Comparison of ENCODE assay signal across 23 mouse cellular contexts in the genomic region with DNA sequence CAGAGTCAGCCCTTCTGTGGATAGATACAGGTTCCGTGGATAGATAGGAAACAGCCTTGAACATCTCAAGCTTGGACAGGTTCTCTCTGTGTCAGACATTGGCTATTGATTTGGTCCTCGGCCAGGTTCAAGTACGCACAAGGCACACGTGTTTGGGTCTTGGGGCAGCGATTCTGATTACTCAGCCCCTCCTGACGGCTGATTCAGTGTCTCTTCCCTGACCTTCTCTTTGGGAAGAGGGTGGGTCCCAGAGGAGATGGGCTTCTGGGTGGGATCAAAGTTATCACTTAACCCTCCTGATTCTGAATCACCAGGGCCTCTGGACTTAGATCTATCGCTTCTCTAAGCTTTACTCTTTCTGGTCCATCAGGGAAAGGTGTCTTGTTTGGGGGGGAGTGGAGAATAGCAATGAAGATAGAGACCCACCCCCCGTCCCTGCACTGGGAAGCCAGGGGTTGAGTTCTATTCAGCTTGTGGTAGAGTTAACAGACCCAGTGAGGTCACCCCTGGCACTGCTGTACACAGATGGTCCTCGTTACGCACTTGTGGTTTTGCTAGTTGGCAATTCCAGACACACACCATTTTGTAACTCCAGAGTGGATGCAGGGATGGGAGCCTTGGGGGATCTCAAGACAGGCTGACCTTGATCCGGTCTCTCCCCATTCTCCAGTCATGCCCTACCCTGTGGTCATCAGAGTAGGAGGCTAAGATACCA. TPM values are rescaled to one million over a fixed set of nuclear protein-coding genes. Genes with fewer than 3 reads are reported as not detected.
DNase-seq lines count a peak whose midpoint lies in the region; ATAC-seq lines count a peak whose summit lies in the region.
"Had no signal": no experiment of that assay in that cellular context is flagged by ENCODE, and none has a peak within 500 bp of the region (broad histone marks: within the 10 kb centered on the region; RNA-seq: fewer than 3 reads in every experiment).

No protein-coding gene starts in this region.

- no peak overlapping the region for H3K4me3 ChIP-seq in heart, embryonic 12.5 days
- H3K4me3 ChIP-seq: embryonic facial prominence, embryonic 12.5 days; forebrain, embryonic 12.5 days; hindbrain, embryonic 10.5 days; layer of hippocampus, adult 2 months; midbrain, embryonic 15.5 days; neural tube, embryonic 15.5 days had no signal

- H3K9me3 ChIP-seq in heart, embryonic 12.5 days (replicated peaks), result no peaks in the 10 kb centered on the region
- H3K9me3 ChIP-seq: embryonic facial prominence, embryonic 12.5 days; forebrain, embryonic 12.5 days; hindbrain, embryonic 10.5 days; midbrain, embryonic 15.5 days; neural tube, embryonic 15.5 days had no signal

- no peaks in the 10 kb centered on the region for H3K4me1 ChIP-seq in heart, embryonic 12.5 days (replicated peaks)
- H3K4me1 ChIP-seq: forebrain, embryonic 12.5 days; hindbrain, embryonic 10.5 days; midbrain, embryonic 15.5 days; neural tube, embryonic 15.5 days had no signal

- no peak overlapping the region for H3K4me2 ChIP-seq in heart, embryonic 12.5 days
- H3K4me2 ChIP-seq: embryonic facial prominence, embryonic 12.5 days; forebrain, embryonic 12.5 days; liver, embryonic 11.5 days; midbrain, embryonic 15.5 days; neural tube, embryonic 15.5 days had no signal

- H3K36me3 ChIP-seq in heart, embryonic 12.5 days, result peaks cover 61% of the 10 kb centered on the region
- H3K36me3 ChIP-seq: forebrain, embryonic 12.5 days; midbrain, embryonic 15.5 days had no signal

- no peak for ATAC-seq in heart, embryonic 12.5 days (ENCODE audit: insufficient number of reproducible peaks, low FRiP score)
- ATAC-seq: CD4-positive, CD25-positive, alpha-beta regulatory T cell, adult 4 months; midbrain, embryonic 15.5 days had no signal

- H3K27ac ChIP-seq in heart, embryonic 12.5 days (ENCODE audit: poor library complexity, severe bottlenecking), result no peak overlapping the region
- H3K27ac ChIP-seq: embryonic facial prominence, embryonic 12.5 days; forebrain, embryonic 12.5 days; hindbrain, embryonic 10.5 days; layer of hippocampus, adult 2 months; midbrain, embryonic 15.5 days; neural tube, embryonic 15.5 days had no signal

- WGBS in heart, embryonic 12.5 days, result 81% methylated on average over 11 of the region's 11 CpGs

- H3K27me3 ChIP-seq in heart, embryonic 12.5 days (replicated peaks), result no peaks in the 10 kb centered on the region
- H3K27me3 ChIP-seq: embryonic facial prominence, embryonic 12.5 days; forebrain, embryonic 12.5 days; midbrain, embryonic 15.5 days; neural tube, embryonic 15.5 days had no signal

- peak; percentile 61 to 74 for DNase-seq in adrenal gland, adult (ENCODE audit: inconsistent age in 2 of 2, low spot score in 1 of 2)
- DNase-seq in adrenal gland, postnatal 25 days, result no peak
- peak; percentile 93 for DNase-seq in heart, adult 11 months
- peak; percentile 33 to 43 for DNase-seq in adrenal gland, postnatal 36 days
- peak; percentile 64 for DNase-seq in gastrocnemius, postnatal 25 days
- no peak for DNase-seq in cerebellum, adult 9-11 months
- no peak for DNase-seq in right cerebral cortex, adult 2 months (ENCODE audit: low spot score in 2 of 2)
- DNase-seq: cerebellum, adult 8-10 months; kidney, adult 2 months; kidney, postnatal 10 days; lung, adult 18-20 months; lung, postnatal 36 days; right cerebral cortex, postnatal 25 days had no signal

- H3K9ac ChIP-seq in heart, embryonic 12.5 days, result no peak overlapping the region
- H3K9ac ChIP-seq: embryonic facial prominence, embryonic 12.5 days; forebrain, embryonic 12.5 days; midbrain, embryonic 15.5 days; neural tube, embryonic 15.5 days had no signal

RNA-seq across cellular contexts. Expression of gene Mmp2, which starts 7.9 kb away (rescaled TPM):
- total RNA-seq in adrenal gland, postnatal 25 days (2021), result 16.8 TPM in 2 replicates
- 123 TPM in 2 replicates for polyA plus RNA-seq in heart, embryonic 12.5 days (2016; fragmentation: Nextera tagmentation; extraction: Ambion mirVana)
- 10 to 100 TPM; 27.3 to 39.8 TPM for total RNA-seq in adrenal gland, postnatal 36 days (2021)
- 10 to 100 TPM; 58.4 to 66.3 TPM for total RNA-seq in gastrocnemius, postnatal 25 days (2021)
- total RNA-seq: megakaryocyte-erythroid progenitor cell, adult 5-6 weeks had no signal
- polyA plus RNA-seq: CD4-positive, CD25-positive, alpha-beta regulatory T cell, adult 4 months had no signal

RNA-seq across cellular contexts. Expression of gene Lpcat2, which starts 20.2 kb away (rescaled TPM):
- total RNA-seq in adrenal gland, postnatal 25 days (2021), result 1.4 and 2.3 TPM in 2 replicates
- 3.0 and 4.9 TPM in 2 replicates for polyA plus RNA-seq in heart, embryonic 12.5 days (2016; fragmentation: Nextera tagmentation; extraction: Ambion mirVana)
- total RNA-seq in adrenal gland, postnatal 36 days (2021), result 10 to 100 TPM in 1 of 2 experiments, 1 to 10 TPM in 1; 2.7 to 24.5 TPM
- total RNA-seq in gastrocnemius, postnatal 25 days (2021), result under 1 TPM; 0.28 to 0.78 TPM

Comparison
In these comparisons a context has a peak if more than half of its experiments do, and no peak if none do; other contexts are left out.
1. DNase-seq: peak in adrenal gland, adult (2 of 2), heart, adult 11 months (single experiment), adrenal gland, postnatal 36 days (2 of 2) and gastrocnemius, postnatal 25 days (single experiment); none in adrenal gland, postnatal 25 days (single experiment), cerebellum, adult 9-11 months (single experiment) and right cerebral cortex, adult 2 months (0 of 2).